Mouse (Mus musculus) adrenal gland, postnatal 10 days (tissue): Measurements from ENCODE around the gene Afp. TPM values are rescaled to one million over a fixed set of nuclear protein-coding genes. Genes with fewer than 3 reads are reported as not detected.

Source experiments
- DNase-seq: peaks from one replicate; pipeline ENCODE4 v3.0.0; 2021; ENCODE audit warnings: mixed read lengths
- total RNA-seq, 2 experiments: library from RNA; stranded (reverse); gene quantifications; 2 replicates each; pipeline ENCODE4 v1.2.3; 2021

Gene Afp
- total RNA-seq, 2 experiments from 2014 or later: 414 to 846 TPM

DNA sequence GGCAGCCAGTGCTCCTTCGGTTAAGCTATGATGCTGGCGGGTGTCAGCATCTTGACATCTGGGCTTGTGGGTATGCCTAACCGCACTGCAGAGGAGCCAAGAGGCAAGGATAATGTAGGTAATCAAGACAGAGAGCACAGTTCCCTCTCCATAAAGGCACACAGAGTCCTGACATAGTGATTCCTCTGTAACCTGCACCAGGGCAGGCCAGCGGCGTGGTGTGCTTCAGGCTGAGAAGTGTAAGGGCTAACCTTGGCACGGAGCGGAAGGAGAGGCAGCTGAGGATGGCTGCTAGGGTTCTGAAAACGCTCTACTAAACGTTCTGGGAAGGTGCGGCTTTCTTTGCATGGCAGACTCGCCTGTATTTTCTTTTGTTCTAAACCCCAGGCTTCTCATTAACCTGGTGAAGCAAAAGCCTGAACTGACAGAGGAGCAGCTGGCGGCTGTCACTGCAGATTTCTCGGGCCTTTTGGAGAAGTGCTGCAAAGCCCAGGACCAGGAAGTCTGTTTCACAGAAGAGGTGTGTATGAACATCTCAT, 16.9 kb downstream of the Afp start:
- DNase-seq: no peak

DNA sequence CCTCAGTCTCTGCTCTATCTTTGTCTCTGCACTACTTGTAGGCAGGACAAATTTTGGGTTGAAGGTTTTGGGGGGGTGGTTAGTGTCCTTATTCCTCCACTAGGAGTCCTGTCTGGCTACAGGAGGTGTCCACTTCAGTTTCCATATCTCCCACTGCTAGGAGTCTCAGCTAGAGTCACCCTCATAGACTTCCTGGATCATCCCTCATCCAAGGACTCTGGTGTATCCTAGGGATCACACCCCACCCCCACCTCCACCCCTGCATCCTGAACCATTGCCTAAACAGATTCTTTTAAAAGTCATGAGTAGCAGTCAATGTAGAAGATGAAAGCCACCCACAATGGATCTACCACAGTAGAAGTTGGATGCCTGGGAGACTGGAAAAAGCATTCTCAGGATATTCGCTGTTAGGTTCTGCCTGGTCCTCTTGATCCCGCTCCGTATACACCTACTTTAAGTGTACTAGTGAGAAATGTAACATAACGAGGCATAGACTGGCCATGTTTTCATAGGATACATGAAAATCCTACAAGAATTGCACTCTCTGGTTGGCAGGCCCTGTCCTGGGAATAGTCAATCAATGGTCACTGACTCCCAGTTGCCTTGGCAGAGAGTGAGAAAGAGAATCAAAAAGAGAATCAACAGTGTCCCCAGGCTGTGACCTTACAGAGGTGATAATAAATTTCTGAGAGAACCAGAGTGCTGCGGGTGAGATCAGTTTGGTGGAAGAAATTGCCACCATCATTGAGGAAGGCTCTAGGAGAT, 19.5 kb downstream of the Afp start:
- DNase-seq: no peak

DNA sequence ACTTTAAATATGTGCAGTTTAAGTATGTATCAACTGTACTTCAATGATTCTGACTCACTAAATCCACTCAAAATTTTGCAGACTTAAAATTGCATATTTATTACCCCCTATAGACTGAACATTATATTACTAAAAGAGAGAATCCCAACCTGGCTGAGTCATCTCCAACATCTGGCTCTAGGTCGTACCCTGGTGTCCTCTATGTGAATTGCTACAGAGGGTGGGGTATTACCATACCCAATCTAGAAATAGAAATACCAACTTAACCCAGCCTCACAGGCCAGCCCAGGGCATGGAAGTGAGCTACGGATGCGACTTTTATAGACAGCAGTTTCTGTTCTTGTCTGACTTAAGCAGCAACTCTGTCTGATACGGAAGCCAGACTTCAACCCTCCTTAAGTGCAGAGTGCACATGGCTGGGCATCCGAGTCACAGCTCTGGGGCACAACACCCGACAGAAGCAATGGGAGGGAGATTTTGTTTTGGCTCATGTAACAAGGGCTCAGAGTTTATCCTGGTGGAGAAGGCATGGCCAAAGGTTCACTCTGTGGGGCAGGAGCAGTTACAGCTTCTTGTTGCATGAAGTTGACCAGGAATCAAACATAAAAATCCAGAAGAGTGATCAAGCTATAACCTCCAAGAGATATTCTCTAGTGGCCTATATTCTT, 21.9 kb downstream of the Afp start:
- DNase-seq: no peak

DNA sequence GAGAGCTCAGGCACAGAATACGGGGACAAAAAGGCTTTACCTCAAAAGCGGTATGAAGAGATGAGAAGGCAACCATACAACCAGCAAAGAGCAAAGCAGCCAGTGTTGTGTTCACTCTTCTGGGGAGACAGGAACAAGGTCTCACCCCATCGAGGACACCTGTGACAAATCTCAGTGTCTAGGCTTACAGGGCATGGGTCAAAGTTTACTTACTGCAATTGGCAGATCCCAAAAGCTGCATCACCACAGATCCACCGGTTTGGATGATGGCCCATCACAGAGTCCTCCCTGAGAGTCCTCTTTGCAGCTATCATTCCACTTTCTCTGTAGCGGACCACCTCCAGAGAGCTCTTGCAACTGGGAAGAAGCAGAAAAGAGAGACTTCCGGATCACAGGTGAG, 25.0 kb downstream of the Afp start:
- no peak for DNase-seq

DNA sequence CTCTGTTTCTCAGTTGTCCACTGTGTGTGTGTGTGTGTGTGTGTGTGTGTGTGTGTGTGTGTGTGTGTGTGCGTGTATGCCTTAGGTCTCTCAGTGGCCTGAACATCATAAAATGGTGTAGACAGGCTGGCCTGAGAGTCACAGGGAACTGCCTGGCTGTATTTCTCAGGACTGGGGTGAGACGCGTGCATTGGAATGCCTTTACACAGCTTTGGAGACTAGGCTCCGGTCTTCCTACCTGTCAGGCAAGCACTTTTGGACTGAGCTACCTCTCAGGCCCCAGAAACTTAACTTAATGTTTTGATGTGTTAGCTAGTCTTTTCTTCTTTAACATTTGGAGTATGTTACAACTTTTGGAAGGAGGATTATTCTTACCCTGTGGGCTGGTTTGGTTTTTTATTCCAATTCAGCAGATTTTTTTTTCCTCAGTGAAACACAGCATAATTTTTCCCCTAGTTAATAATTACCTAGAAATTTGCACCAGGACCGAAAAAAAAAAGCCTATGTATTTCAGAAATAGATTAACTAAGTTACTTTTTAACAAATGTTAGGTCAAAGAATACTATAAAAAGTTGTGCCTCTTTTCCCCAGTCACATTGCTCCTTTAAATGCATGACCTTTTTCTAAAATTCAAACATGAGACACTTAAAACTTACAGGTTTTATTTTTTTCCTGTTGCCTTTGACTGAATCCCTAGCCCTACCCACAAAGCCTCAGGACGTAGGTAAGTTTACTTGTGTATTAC, 28.0 kb downstream of the Afp start, which contains the start of gene Afm:
TSS of gene Afm (plus strand) at position 577 of the 745 bp plus-strand sequence.
- DNase-seq: no peak

DNA sequence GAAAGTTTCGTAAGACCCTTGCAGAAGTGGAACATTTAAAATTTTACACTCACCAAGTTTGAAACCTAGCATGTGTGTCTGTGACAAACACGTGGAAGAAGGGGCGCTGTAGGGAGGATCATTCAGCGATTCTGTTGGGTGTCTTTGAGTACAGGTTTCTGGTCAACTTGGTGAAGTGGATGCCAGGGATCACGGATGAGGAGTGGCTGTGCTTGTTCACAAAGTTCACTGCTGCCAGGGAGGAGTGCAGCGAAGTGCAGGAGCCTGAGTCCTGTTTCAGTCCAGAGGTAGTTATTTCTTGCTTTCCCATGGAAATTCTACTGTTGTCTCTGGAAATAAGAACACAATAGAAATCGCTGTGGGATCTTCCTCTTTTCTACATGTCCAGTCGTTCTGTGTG, 60.7 kb downstream of the Afp start:
- DNase-seq: no peak

DNA sequence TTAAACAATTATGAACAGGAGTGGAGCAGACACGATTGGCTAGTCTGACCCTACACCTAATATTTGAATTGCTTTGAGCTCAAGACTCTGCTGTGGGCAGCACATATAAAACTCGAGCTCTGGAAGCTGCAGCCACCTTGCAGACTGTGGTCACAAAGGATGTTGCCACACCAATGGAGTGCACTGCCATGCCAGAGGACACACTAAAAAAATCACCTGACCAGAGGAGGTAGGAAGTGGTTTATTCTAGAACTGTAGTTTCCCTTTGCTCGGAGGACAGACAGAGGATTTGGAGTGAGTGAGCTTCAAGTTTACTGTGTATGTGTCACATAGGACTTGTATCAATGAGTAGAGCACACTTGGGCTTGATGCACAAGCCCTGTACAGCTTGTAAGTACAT, 65.5 kb downstream of the Afp start:
- no peak for DNase-seq

Other genes with a start within 250 kb of the Afp start
- gene Ankrd17, start 124.2 kb upstream of the Afp start, total RNA-seq: 100 to 1,000 TPM in 1 of 2 experiments, 10 to 100 TPM in 1; 79.6 to 111 TPM
- gene Gm9958, start 123.5 kb upstream of the Afp start, total RNA-seq: 1 to 10 TPM; 2.1 to 3.3 TPM
- gene Alb, start 29.8 kb upstream of the Afp start, total RNA-seq: over 10,000 TPM in 1 of 2 experiments, 1,000 to 10,000 TPM in 1; 7,600 to 18,589 TPM
- 100 to 1,000 TPM in 1 of 2 experiments, 10 to 100 TPM in 1; 52.5 to 116 TPM for gene Afm, start 28.2 kb downstream of the Afp start, total RNA-seq
- 10 to 100 TPM in 1 of 2 experiments, 1 to 10 TPM in 1; 5.5 to 10.4 TPM for gene 5830473C10Rik, start 70.4 kb downstream of the Afp start, total RNA-seq
- gene Rassf6, start 149.9 kb downstream of the Afp start, total RNA-seq: 1 to 10 TPM; 4.8 to 7.0 TPM